Mouse (Mus musculus) cerebellum, adult 8-10 months (tissue): Measurements from ENCODE around the gene Numbl.
"Not testable (repeated sequence)": the region's sequence is repeated elsewhere in the genome, so short reads cannot be mapped to it uniquely, and the experiment has no call there.

Source experiments
- DNase-seq: peaks from one replicate; pipeline ENCODE4 v3.0.0; 2022

Numbl gene

GRCm38 (mm10) chr7:27258205-27258899 lies at the start of gene Numbl:
Gene Numbl, plus strand, starts transcription at chr7:27258433.
- DNase-seq: peak; percentile 95

- DNase-seq: no peak
These were observed 45.6 kb upstream of the Numbl start for GRCm38 (mm10) chr7:27212626-27213025.

- peak; percentile 56 for DNase-seq
These were observed 39.6 kb upstream of the Numbl start for GRCm38 (mm10) chr7:27218586-27218985.

- DNase-seq: no peak
These were observed 38.3 kb upstream of the Numbl start for GRCm38 (mm10) chr7:27219937-27220336.

- DNase-seq: no peak
These were observed 36.3 kb upstream of the Numbl start for GRCm38 (mm10) chr7:27221939-27222338.

- no peak for DNase-seq
These were observed 35.7 kb upstream of the Numbl start for GRCm38 (mm10) chr7:27222538-27222937.

- DNase-seq: no peak
These were observed 33.2 kb upstream of the Numbl start for GRCm38 (mm10) chr7:27224877-27225575.

- DNase-seq: peak; percentile 44
These were observed 31.0 kb upstream of the Numbl start for GRCm38 (mm10) chr7:27227276-27227675.

GRCm38 (mm10) chr7:27227676-27228075 lies 30.6 kb upstream of the Numbl start:
- DNase-seq: no peak

- peak; percentile 84 for DNase-seq
These were observed 29.9 kb upstream of the Numbl start, which contains the start of gene Itpkc for GRCm38 (mm10) chr7:27228281-27228821. Gene Itpkc, minus strand, starts transcription at chr7:27228661.

GRCm38 (mm10) chr7:27228865-27229264 lies 29.4 kb upstream of the Numbl start:
- no peak for DNase-seq

GRCm38 (mm10) chr7:27230781-27231180 lies 27.5 kb upstream of the Numbl start:
- DNase-seq: no peak

GRCm38 (mm10) chr7:27231693-27232331 lies 26.4 kb upstream of the Numbl start:
- DNase-seq: no peak

GRCm38 (mm10) chr7:27232781-27233281 lies 25.4 kb upstream of the Numbl start, which contains the start of gene Coq8b:
Gene Coq8b, plus strand, starts transcription at chr7:27233023.
- DNase-seq: peak; percentile 88

- no peak for DNase-seq
These were observed 24.9 kb upstream of the Numbl start for GRCm38 (mm10) chr7:27233300-27233699.

- DNase-seq: no peak
These were observed 22.5 kb upstream of the Numbl start for GRCm38 (mm10) chr7:27235726-27236125.

GRCm38 (mm10) chr7:27237527-27237926 lies 20.7 kb upstream of the Numbl start:
- DNase-seq: no peak

- no peak for DNase-seq
These were observed 19.7 kb upstream of the Numbl start for GRCm38 (mm10) chr7:27238568-27238967.

GRCm38 (mm10) chr7:27243211-27243610 lies 15.0 kb upstream of the Numbl start:
- no peak for DNase-seq

GRCm38 (mm10) chr7:27244088-27244487 lies 14.1 kb upstream of the Numbl start:
- DNase-seq: not testable (repeated sequence)

- no peak for DNase-seq
These were observed 9.1 kb upstream of the Numbl start for GRCm38 (mm10) chr7:27249146-27249545.

- no peak for DNase-seq
These were observed 8.3 kb upstream of the Numbl start for GRCm38 (mm10) chr7:27249928-27250327.

- no peak for DNase-seq
These were observed 6.3 kb upstream of the Numbl start for GRCm38 (mm10) chr7:27251946-27252345.
